Mouse (Mus musculus): ENCODE results near the gene Gpr65. TPM values are rescaled to one million over a fixed set of nuclear protein-coding genes. Genes with fewer than 3 reads are reported as not detected.

Gene Gpr65
- polyA plus RNA-seq, 1 experiment from 2014 or later, result 0.31 TPM

Other genes with a start within 250 kb of the Gpr65 start
- 9.2 and 10.3 TPM in 2 replicates for gene Galc, start 9.2 kb upstream of the Gpr65 start, polyA plus RNA-seq (2015; fragmentation: Nextera tagmentation; extraction: Ambion mirVana)

All from forebrain, embryonic 13.5 days (tissue).